Mouse (Mus musculus): ENCODE data around the gene Palld. TPM values are rescaled to one million over a fixed set of nuclear protein-coding genes. Genes with fewer than 3 reads are reported as not detected.

Gene Palld
- total and polyA plus RNA-seq, 3 experiments, result 0.33 TPM; not detected in 2

DNA sequence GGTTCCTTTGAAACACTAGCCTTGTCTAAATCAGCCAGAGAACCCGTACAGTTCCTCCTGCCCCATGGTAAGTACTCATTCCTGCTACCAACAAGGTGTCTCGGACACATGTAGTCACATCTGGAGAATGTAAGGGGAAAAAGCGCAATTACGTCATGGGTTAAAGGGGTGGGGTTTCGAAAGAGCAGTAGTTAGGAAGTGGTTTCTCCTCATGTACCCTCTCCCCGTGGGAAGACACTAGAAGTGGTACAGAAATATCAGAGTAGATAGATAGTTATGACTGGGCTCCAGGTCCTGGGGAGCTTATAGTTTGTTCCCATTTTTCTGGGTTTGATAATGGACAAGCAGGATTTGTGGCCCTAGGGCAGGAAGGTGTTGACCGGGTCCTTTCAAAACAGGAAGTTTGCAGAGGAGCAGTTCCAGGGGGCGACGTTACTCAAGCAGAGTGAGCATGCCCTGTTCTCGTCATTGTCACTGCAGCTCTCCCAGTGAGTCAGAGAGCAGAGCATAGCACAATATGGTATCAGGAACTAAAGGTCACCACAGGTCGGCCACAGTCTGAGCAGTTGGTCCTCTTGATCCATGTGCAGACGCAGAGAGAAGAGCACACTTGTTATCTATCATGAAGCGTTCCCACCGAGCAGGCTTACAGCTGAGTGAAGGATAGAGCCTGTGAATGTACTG lies 384.8 kb downstream of the Palld start:
- DNase-seq (ENCODE audit: low spot score), result no peak
- peaks cover 22% of the 10 kb centered on the region for H3K27me3 ChIP-seq (ENCODE audit: insufficient read depth, low read length)
- TF ChIP-seq GATA2 (IDR thresholded peaks at IDR 0.05; ENCODE audit: borderline replicate concordance, low read depth, low read length) (no peak), POLR2AphosphoS5 (IDR thresholded peaks at IDR 0.05; ENCODE audit: insufficient replicate concordance, low read depth, low read length) (no peak), CTCF (IDR thresholded peaks at IDR 0.05; ENCODE audit: low read depth, low read length) (no peak)
- ATAC-seq (ENCODE audit: extremely low read depth, insufficient number of reproducible peaks, low FRiP score, poor library complexity, severe bottlenecking), result peak; percentile 43; the same call in 1 of the 2 replicates
- peaks cover 20% of the 10 kb centered on the region for H3K4me1 ChIP-seq (ENCODE audit: insufficient read depth, low read depth, low read length)
- H3K4me3 ChIP-seq (ENCODE audit: low read depth, low read length), result no peak overlapping the region; the same call in 1 of the 2 replicates
- H3K36me3 ChIP-seq (replicated peaks), result no peaks in the 10 kb centered on the region
- H3K9me3 ChIP-seq (replicated peaks), result no peaks in the 10 kb centered on the region

- ATAC-seq (ENCODE audit: extremely low read depth, insufficient number of reproducible peaks, low FRiP score, poor library complexity, severe bottlenecking) (no peak), DNase-seq (ENCODE audit: low spot score) (no peak)
- peaks cover 22% of the 10 kb centered on the region for H3K27me3 ChIP-seq (ENCODE audit: insufficient read depth, low read length)
- no peak overlapping the region for H3K4me3 ChIP-seq (ENCODE audit: low read depth, low read length)
- H3K4me1 ChIP-seq (ENCODE audit: insufficient read depth, low read depth, low read length), result peaks cover 20% of the 10 kb centered on the region
- no peaks in the 10 kb centered on the region for H3K36me3 ChIP-seq (replicated peaks)
- TF ChIP-seq POLR2AphosphoS5 (IDR thresholded peaks at IDR 0.05; ENCODE audit: insufficient replicate concordance, low read depth, low read length) (no peak), TAL1 (conservative IDR thresholded peaks at IDR 0.05; ENCODE audit: low read depth, low read length) (no peak), GATA2 (IDR thresholded peaks at IDR 0.05; ENCODE audit: borderline replicate concordance, low read depth, low read length) (no peak), GATA1 (IDR thresholded peaks at IDR 0.05; ENCODE audit: borderline replicate concordance, low read length) (no peak), CTCF (IDR thresholded peaks at IDR 0.05; ENCODE audit: low read depth, low read length) (no peak)
- H3K9me3 ChIP-seq (replicated peaks), result no peaks in the 10 kb centered on the region
Observed at GRCm38 (mm10) chr8:61516745-61517501, 385.6 kb downstream of the Palld start.

- ATAC-seq (ENCODE audit: extremely low read depth, insufficient number of reproducible peaks, low FRiP score, poor library complexity, severe bottlenecking), result peak; percentile 48; the same call in 1 of the 2 replicates
Observed at GRCm38 (mm10) chr8:61515931-61516744, 386.4 kb downstream of the Palld start.

DNA sequence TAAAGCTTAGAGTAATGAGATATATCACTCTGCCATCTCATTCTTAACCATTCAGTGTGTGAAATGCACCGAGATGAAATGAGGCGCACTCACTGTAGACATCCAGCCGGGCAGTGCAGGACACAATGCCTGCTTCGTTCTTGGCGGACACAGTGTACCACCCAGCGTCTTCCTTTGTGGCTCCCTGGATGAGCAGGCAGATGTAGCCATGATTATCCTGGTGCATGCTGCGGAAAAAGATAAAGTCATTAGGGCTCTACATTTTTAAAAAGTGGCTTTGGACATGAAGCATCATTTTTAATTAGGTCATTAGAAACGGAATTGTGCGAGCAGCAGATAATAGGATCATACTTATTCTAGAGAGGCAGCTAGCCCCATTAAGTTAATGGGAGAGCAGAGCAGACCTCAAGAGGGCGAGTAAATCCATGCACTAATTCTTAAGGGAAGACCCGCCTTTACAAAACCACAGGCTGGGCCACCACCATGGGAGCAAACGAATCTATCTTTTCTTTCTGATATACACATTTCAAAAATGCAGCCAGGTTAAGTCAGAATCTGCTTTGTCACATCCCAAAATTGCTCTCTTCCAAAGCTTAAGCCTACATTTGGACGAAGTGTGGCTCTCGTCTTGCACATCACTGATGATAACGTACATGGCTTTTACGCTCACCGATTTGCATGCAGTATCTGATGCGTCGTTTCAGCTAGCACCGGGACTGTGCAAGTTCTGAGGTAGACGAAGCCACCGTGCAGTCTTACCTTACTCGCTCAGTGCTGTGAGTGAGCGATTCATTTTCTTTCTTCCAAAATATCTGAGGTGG lies 387.2 kb downstream of the Palld start:
- ATAC-seq (ENCODE audit: extremely low read depth, insufficient number of reproducible peaks, low FRiP score, poor library complexity, severe bottlenecking) (no peak), DNase-seq (ENCODE audit: low spot score) (no peak)
- peaks cover 20% of the 10 kb centered on the region for H3K4me1 ChIP-seq (ENCODE audit: insufficient read depth, low read depth, low read length)
- TF ChIP-seq GATA1 (IDR thresholded peaks at IDR 0.05; ENCODE audit: borderline replicate concordance, low read length), result no peak
- TF ChIP-seq GATA2 (IDR thresholded peaks at IDR 0.05; ENCODE audit: borderline replicate concordance, low read depth, low read length), result no peak
- H3K4me3 ChIP-seq (ENCODE audit: low read depth, low read length), result no peak overlapping the region
- H3K36me3 ChIP-seq (replicated peaks), result no peaks in the 10 kb centered on the region
- H3K9me3 ChIP-seq (replicated peaks), result no peaks in the 10 kb centered on the region
- peaks cover 19% of the 10 kb centered on the region for H3K27me3 ChIP-seq (ENCODE audit: insufficient read depth, low read length)

More at GRCm38 (mm10) chr8:61515931-61516744, 386.4 kb downstream of the Palld start:
- Histone ChIP-seq H3K36me3 (replicated peaks) (no peaks in the 10 kb centered on the region), H3K9me3 (replicated peaks) (no peaks in the 10 kb centered on the region), H3K4me3 (ENCODE audit: low read depth, low read length) (no peak overlapping the region), H3K4me1 (ENCODE audit: insufficient read depth, low read depth, low read length) (peaks cover 20% of the 10 kb centered on the region), H3K27me3 (ENCODE audit: insufficient read depth, low read length) (peaks cover 21% of the 10 kb centered on the region)
- TF ChIP-seq TAL1 (conservative IDR thresholded peaks at IDR 0.05; ENCODE audit: low read depth, low read length) (no peak), CTCF (IDR thresholded peaks at IDR 0.05; ENCODE audit: low read depth, low read length) (peak; percentile 78)
- peak; percentile 25 for DNase-seq (ENCODE audit: low spot score)

GRCm38 (mm10) chr8:61502277-61502676 lies 400.2 kb downstream of the Palld start:
- Histone ChIP-seq H3K4me1 (ENCODE audit: insufficient read depth, low read depth, low read length) (peaks cover 14% of the 10 kb centered on the region), H3K27me3 (ENCODE audit: insufficient read depth, low read length) (no peaks in the 10 kb centered on the region), H3K4me3 (ENCODE audit: low read depth, low read length) (no peak overlapping the region), H3K9me3 (replicated peaks) (no peaks in the 10 kb centered on the region), H3K36me3 (replicated peaks) (peaks cover 54% of the 10 kb centered on the region)
- TF ChIP-seq POLR2AphosphoS5 (IDR thresholded peaks at IDR 0.05; ENCODE audit: insufficient replicate concordance, low read depth, low read length) (no peak), GATA2 (IDR thresholded peaks at IDR 0.05; ENCODE audit: borderline replicate concordance, low read depth, low read length) (no peak), GATA1 (IDR thresholded peaks at IDR 0.05; ENCODE audit: borderline replicate concordance, low read length) (no peak), CTCF (IDR thresholded peaks at IDR 0.05; ENCODE audit: low read depth, low read length) (no peak), TAL1 (conservative IDR thresholded peaks at IDR 0.05; ENCODE audit: low read depth, low read length) (no peak)
- DNase-seq (ENCODE audit: low spot score) (no peak), ATAC-seq (ENCODE audit: extremely low read depth, insufficient number of reproducible peaks, low FRiP score, poor library complexity, severe bottlenecking) (no peak)
